Mouse (Mus musculus): ENCODE measurements at regions not wholly inside any gene's neighbourhood (a gene's known extent, or its start where the extent isn't known, plus 50 kb on each side); places are given as distances from the start of the nearest gene placed in this dataset.
A peak's percentile ranks its signal among the peaks of the same experiment; 100 is the strongest.

DNA sequence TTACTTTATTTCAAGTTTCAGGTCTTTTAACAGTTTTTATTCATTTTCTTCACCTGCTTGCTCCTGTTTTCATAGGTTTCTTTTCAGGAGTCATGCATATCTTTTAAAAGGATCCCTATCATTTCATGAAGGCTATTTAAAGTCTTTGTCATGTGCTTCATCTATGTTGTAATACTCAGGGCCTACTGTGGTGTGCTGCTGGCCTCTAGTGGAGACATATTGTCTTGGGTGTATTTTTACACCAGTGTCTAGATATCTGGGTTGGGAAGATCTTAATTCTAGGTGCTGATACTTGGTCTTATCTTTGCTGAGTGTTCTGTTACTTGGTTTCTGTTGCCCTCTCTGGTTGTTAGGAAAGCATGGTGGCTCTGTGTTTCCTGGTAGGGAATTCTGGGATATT, 74.8 kb upstream of the Cep126 start:
- Histone ChIP-seq H3K4me3 (no peak overlapping the region), H3K4me2 (ENCODE audit: low read depth) (no peak overlapping the region), H3ac (ENCODE audit: control insufficient read depth, insufficient read length) (no peak overlapping the region), H3K36me3 (ENCODE audit: control insufficient read depth, insufficient read depth) (no peaks in the 10 kb centered on the region), H3K79me2 (ENCODE audit: control insufficient read depth, insufficient read depth) (no peaks in the 10 kb centered on the region), H3K27me3 (ENCODE audit: control insufficient read depth, insufficient read depth, insufficient read length) (no peaks in the 10 kb centered on the region)
- peak; percentile 59; the same call in 1 of the 2 replicates for TF ChIP-seq CEBPB (IDR thresholded peaks at IDR 0.05; ENCODE audit: insufficient read depth, poor library complexity, severe bottlenecking)
- peak; percentile 10 for TF ChIP-seq USF1 (IDR thresholded peaks at IDR 0.05; ENCODE audit: low read depth)
- no peak for TF ChIP-seq POLR2AphosphoS2 (IDR thresholded peaks at IDR 0.05; ENCODE audit: insufficient read length, low read depth)

DNA sequence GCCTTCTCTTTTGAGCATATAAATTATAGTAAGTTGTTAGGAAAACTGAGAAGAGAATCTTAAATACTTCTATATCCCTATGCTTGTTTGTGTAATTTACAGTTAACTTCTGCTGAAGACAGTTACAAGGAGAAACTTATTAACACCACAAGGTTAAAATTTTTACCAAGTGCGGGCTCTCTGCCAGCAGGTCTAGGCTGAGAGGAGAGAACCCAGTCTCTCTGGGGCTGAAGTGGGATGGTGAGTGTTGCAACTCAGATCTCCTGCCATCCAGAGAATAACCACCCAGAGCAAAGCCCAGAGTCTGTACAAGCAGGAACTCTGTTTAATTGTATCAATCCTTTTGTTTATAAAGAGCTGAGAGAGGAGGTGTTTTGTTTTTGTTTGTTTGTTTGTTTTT, 51.3 kb upstream of the Cep126 start:
- Histone ChIP-seq H3K4me3 (no peak overlapping the region), H3K79me2 (ENCODE audit: control insufficient read depth, insufficient read depth) (no peaks in the 10 kb centered on the region), H3ac (ENCODE audit: control insufficient read depth, insufficient read length) (no peak overlapping the region), H3K27me3 (ENCODE audit: control insufficient read depth, insufficient read depth, insufficient read length) (no peaks in the 10 kb centered on the region), H3K36me3 (ENCODE audit: control insufficient read depth, insufficient read depth) (no peaks in the 10 kb centered on the region), H3K4me2 (ENCODE audit: low read depth) (no peak overlapping the region)
- TF ChIP-seq POLR2AphosphoS2 (IDR thresholded peaks at IDR 0.05; ENCODE audit: insufficient read length, low read depth): no peak
- TF ChIP-seq MYOD1 (IDR thresholded peaks at IDR 0.05; ENCODE audit: control insufficient read depth in 1 of 3, insufficient read length in 2 of 3, low read depth in 2 of 3): no peak
- TF ChIP-seq MAX (IDR thresholded peaks at IDR 0.05; ENCODE audit: low read depth): no peak
- TF ChIP-seq SRF (IDR thresholded peaks at IDR 0.05; ENCODE audit: control insufficient read depth, insufficient read length, low read depth): no peak
- TF ChIP-seq E2F4 (IDR thresholded peaks at IDR 0.05; ENCODE audit: insufficient read depth): no peak
